Mouse (Mus musculus): ENCODE measurements around the gene Mon1a.

Mon1a gene

GRCm38 (mm10) chr9:107936215-107936822, 48.4 kb downstream of the Mon1a start:
- in situ Hi-C loops (cut with MboI; ENCODE audit: low pct_unique_long_range_greater_than_20kb in 1 of 2, low sequenced_read_pairs in 2 of 2, unreplicated experiment in 1 of 2) = no loop called here

DNA sequence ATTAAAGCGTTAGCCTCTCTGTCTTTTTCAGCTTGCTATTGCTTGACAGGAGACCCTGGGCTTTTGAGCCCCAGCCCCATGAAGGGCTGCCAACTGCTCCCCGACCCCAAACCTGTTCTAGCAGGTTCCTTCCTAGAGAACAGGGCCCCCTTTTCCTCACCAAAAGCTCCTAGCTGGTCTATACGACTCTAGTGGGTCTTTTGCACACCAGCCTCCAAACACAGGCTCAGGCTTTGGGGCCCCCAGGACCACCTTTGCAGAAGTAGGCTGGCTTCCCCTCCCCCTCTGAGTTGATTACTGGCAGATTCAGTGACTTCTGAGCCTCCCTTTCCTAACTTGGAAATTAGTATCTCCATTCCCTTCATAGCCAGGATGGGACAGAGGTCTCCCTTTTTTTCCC, 48.9 kb downstream of the Mon1a start:
- in situ Hi-C loops (cut with MboI; ENCODE audit: low pct_unique_long_range_greater_than_20kb in 1 of 2, low sequenced_read_pairs in 2 of 2, unreplicated experiment in 1 of 2) = no loop called here

GRCm38 (mm10) chr9:107947241-107948194, 59.6 kb downstream of the Mon1a start:
- in situ Hi-C loops (cut with MboI; ENCODE audit: low pct_unique_long_range_greater_than_20kb in 1 of 2, low sequenced_read_pairs in 2 of 2, unreplicated experiment in 1 of 2) = no loop called here

- in situ Hi-C loops (cut with MboI; ENCODE audit: low pct_unique_long_range_greater_than_20kb in 1 of 2, low sequenced_read_pairs in 2 of 2, unreplicated experiment in 1 of 2) = no loop called here
These were observed 61.4 kb downstream of the Mon1a start for GRCm38 (mm10) chr9:107949184-107949921.

- in situ Hi-C loops (cut with MboI; ENCODE audit: low pct_unique_long_range_greater_than_20kb in 1 of 2, low sequenced_read_pairs in 2 of 2, unreplicated experiment in 1 of 2) = no loop called here
These were observed 61.9 kb downstream of the Mon1a start, which contains the start of gene Traip for GRCm38 (mm10) chr9:107949922-107950235. Gene Traip, plus strand, starts transcription at chr9:107950136.

DNA sequence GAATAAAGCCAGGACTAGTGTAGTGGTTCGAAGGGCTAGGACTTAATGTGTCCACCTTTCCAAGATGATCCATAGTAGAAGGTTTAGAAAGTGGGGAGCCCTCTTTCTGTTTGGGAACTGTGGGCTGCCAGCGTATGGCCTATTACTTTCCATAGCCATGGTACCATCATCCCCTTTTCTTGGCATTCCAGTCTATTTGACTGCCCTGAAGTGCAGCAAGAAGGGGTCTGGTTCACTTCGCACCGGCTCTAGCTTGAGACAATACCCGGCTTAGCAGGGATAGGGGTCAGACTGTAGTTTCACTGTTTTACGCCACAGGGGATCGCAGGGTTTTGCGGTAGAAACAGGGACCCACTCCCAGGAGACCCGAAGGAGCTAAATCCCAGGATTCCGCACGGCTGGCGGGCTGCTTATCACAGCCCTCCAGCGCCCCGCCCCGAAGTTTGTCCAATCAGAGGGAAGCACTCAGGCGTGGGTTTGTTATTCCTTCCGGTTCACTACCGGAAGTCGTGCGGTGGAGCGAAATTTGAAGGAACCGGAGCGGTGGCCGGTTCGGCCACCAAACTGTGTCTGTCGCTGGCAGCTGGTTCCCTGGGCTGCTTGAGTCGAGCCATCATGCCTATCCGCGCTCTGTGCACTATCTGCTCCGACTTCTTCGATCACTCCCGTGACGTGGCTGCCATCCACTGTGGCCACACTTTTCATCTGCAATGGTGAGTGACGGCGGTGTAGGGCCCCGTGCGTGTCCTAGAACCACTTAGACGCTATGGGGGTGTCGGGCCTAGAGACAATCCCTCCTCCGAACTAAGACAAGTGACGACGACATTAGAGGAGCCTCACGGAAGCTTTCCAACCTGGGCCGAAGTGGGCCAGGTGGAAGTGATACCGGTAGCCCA, 62.8 kb downstream of the Mon1a start:
- in situ Hi-C loops (cut with MboI; ENCODE audit: low pct_unique_long_range_greater_than_20kb in 1 of 2, low sequenced_read_pairs in 2 of 2, unreplicated experiment in 1 of 2) = no loop called here
